Mouse (Mus musculus) spleen, embryonic (tissue): ENCODE data around the gene Cpa4.

ENCODE experiments used
- CTCF ChIA-PET: fragments of 350-600 bp; sonication (Branson Sonifier 250); formaldehyde crosslinking; loops from one replicate; lab custom pipeline; 2022; lab: Charles Lee

Cpa4 gene

DNA sequence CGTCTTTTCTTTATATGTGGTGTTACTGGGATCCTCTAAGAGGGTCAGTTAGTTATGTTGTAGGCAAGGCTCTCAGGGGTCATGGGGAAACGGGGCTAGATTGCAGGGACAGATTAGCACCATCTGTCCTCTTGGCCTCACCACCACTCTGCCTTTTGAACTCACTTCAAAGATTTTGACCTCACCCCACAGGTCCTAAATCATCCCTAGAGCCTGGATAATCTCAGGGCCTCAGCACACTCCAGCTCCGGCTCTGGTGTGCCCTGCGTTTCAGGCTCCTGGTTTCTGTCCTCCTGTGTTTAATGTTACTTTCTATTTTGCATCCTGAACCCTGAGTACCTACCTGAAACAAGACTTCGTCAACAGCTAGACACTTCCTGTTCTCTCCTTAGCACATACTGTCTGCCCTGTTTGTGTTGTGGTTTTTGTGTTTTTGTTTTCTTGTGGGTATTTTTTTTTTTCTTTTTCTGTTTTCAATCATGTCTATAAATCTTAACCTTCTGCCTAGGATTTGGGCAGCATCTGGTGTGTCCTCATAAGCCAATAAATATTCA is 23.8 kb downstream of the Cpa4 start:
- CTCF ChIA-PET, result no interaction called here

DNA sequence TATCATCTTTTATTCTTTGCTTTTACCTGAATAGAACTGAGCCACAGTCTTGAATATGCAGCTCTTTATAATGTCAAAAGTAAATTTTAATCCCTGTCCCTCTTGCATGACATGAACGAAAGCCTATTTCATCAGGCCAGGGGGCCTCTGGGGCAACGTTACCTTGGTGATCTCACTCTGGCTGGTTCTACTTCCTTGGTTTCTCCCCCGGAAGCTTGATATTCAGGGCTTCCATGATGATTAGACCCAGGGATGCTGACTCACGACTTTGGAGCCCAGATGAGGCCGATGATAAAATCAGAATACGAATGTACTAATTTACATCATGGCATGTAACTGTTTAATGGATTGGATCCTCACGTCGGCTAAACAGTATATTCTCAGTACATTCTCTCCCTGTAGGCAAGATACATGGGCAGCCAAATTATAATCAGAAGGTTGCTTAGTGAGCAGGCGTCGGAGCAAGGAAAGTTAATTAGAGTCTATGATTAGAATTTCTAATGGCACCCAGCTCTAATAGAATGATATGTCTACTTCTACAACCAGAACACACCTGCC is 24.3 kb downstream of the Cpa4 start:
- CTCF ChIA-PET, result no interaction called here

DNA sequence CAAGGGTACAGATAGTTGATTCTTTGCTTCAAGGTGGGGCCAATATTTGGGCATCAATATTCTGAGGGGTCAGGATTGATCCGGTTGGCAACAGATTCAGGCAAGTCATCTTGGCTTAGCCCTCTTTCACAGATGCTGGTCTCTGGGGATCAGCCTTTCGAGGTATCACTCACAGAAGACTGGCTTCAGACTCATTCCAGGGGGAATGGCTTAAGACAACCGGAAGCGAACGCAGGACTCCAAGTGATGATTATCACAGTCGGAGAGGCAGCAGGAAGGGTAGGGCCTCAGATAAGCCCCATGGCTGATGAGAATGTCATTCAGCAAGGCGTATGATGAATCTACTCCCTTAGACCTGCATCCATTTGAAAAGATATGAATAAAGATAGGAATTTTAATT is 26.2 kb downstream of the Cpa4 start:
- CTCF ChIA-PET, result no interaction called here

DNA sequence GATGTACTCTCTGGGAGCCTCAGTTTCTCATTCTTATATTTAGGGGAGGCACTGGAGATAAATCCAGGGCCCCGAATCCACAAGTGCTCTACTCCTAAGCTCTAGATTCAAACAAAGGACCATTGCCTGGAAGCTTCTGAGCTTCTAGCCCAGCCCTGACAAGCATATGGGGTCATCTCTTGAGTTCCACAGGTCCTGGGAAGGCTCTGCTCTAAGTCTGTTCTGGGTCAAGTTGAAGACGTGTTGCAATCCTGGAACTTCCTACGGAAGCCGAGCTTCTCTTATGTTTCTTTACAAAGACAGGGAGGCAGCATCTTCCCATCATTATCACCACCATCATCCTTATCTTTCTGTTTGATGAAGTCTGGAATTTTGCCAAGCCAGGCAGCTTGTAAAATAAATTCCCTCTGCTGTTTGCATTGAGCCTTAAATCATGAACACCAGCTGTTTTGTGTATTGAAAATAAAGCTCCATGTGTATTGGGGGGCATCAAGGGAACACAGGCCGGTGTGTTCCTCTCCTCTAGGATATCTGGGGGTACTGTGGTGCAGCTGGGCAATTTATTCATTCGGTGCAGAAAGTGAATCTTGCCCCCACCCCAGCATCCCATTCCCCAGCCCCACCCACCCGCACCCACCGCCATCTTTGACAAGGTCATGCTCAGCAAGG is 28.2 kb downstream of the Cpa4 start:
- CTCF ChIA-PET, result no interaction called here

DNA sequence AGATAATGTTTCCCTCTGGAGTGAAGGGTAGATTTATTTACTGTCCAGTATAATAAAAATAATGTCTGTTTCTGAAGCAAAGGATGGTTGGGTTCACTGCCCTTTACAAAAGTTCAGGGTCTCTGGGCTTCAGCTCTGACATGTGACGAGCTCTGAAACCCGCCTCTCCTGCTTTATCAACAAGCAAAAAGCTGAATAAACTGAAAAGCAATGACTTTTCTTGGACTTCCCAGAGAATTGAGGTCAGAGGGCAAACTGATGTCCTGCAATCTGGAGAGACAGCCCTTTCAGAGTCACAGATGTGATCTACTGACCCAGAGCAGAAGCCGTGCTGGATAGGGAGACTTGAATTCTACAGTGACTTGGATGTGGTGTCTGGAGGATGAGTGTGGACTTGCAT is 31.9 kb downstream of the Cpa4 start:
- CTCF ChIA-PET, result no interaction called here

DNA sequence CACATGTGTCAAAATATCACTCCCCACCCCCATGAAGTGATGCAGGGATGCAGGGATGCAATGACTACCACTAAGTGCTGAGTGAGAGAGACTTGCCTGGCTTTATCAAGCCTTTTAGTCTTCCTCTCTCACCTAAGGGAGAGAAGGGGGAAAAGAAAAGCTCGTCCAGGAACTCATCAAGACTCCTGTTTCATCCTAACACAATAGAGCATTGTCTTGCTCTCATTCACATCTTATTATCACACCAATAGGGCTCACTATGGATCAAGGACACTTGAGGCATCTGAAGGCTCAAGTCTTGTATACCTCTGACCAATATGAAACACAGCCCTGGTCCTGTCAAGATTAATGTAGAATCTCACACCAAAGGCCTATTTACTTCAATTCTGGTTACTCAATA is 32.8 kb downstream of the Cpa4 start:
- CTCF ChIA-PET, result no interaction called here

DNA sequence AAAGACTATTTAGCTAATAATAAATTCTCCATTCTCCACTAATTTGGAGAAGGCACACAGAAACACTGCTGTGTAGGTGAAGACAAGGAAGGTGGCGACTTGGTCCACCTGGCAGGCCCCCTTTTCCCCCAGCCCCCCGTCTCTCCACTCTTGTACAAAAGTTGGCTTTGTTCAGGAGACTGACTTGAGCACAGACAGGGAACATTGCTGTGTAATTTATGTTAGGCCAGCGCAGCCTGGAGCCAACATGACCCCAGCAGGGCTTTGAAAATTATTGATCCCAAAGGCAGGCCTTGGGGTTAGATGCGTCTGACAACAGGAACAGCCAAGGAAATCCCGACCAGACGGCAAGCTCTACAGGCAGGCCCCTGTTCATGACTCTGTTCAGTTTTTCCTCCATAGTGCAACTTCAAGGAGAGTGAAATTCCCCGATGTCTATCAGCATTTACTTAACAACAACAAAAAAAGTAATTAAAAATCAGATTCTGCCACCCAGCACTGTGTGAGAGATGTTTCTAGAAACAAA is 36.2 kb downstream of the Cpa4 start:
- CTCF ChIA-PET, result no interaction called here

DNA sequence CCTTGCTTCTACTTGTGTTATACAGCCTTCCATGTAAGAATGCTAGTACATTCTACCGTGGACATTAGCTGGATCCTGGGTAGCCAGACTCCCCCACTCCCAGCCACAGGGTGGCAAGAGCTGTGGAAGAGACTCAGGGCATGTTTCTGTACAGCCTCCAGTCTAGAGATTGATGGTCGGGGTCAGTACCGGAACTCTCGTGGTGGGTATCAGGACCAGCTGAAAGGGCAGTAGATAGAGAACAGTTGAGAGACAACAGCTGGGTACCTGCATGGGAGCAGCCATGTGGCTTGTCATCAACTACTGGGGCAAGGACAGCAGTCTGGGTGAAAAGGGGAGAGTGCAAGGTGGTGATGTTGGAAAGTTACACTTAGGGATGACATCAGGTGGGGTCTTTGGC is 36.9 kb downstream of the Cpa4 start:
- CTCF ChIA-PET, result no interaction called here

DNA sequence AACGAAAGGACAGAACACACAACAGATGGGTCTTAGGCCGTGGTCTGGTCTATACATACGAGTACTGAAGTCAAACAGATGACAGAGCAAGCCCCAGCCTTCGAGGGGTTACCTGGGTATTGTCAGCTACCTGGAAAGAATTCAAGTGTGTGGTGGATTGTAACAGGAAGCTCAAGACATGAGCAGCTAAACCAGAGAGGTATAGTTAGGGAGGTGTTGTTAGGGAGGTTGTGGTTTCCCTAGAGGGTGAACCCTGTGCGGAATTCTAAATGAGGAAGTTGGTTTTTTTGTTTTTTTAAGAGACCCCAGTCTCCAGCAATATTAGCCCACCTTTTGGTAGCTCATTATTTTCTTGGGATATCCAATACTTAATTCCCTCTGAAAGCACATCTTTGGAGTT is 37.5 kb downstream of the Cpa4 start:
- CTCF ChIA-PET, result no interaction called here

DNA sequence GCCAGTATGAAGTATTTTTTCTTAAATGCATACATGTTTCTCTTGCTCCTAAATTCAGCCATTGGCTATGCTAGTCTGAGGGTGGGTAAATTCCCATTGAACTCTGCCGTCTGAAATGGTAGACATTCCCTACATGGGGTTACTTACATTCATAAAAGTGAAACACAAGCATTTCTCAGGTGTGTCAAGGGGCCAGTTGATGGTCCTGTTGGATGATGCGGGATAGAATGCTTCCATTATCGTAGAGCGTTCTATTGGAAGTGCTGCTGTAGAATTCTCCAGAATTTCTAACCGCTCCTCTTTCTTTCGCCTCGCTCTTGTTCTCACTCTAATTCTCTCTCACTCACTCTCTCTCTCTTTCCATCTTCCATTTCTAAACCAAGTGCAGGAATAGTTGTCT is 42.5 kb downstream of the Cpa4 start, which contains the start of gene Cpa5:
TSS of gene Cpa5 (plus strand) at position 301 of the 400 bp plus-strand sequence.
- CTCF ChIA-PET, result interaction anchor here (0.6 kb wide), 1 partner anchor 944 kb away, joined by 4 read pairs; no protein-coding TSS in a partner anchor

DNA sequence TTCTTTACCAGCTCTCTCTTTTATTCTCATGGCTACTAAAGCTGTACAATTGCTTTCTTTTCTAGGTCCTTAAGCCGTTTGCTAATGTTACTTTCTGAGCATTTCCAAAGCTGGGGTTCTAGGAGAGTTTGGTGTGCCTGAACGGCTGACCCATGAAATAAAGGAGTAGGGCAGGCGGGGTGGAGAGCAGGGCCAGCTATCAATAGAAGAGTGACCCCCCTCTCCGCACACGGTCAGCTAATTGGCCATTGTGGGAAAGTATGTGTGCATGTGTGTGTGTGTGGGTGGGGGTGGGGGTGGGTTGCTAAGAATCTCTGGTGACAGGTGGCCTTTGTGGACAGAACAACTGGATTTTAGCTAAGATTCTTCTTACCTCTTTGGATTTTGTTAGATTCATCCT is 43.0 kb downstream of the Cpa4 start:
- CTCF ChIA-PET, result interaction anchor here (0.6 kb wide), 1 partner anchor 944 kb away, joined by 4 read pairs; no protein-coding TSS in a partner anchor

DNA sequence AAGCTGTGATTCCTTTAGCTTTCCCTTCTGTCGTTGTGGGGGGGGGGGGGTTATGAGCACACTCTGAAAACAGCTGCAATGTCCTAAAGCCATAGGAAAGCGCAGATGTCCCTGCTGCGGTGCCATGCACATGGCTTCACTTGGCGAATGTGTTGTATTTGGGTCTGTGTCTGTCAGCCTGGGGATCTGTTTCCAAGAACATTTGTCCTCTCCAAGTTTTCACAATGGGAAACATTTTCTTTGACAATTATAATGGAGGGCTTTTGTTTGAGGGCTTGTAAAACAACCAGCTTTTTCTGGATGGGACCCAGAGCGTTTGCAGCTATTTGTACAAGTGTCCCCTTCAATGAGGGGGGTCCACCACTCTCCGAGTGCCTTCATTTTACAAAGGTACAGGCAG is 46.1 kb downstream of the Cpa4 start:
- CTCF ChIA-PET, result no interaction called here

DNA sequence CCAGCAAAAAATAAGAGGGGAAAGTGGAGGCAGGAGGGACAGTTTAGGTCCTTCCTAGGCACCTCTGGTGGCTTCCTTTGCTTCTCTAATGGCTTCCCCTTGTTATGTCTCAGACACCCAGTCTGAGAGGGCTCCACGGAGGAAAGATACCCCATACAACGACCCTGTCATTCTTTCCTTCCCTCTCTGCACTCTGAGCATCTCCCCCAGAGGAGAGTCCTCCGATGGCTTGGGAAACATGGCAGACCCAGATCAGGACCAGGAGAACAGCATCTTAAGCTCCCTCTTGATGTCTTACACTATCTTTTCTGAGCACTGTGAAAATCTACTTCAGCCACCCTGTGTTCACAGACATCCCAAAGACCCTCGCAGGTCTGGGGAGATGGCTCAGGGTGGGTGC is 47.6 kb downstream of the Cpa4 start:
- CTCF ChIA-PET, result no interaction called here

DNA sequence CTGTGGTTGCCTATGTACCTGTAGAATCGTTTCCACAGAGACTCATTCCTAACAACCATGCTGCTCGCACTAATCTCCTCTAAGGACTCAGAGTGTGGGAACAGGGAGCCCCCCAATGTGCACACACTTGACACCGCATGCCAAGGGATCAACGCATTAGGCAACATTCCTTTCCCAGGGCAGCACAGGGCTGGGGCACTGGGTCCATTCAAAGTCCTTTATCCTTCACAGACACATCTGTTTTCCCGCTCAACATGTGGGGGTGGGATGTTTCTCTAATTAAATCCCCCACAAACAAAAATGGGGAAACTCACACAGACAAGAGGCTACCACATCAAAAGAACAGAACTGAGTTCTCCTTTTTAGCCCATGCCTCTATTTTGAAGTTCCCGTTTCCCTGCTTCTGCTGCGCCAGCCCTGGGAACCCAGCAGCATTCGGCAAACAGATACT is 48.3 kb downstream of the Cpa4 start:
- CTCF ChIA-PET, result interaction anchor here (1.0 kb wide), 1 partner anchor 11 kb away, joined by 5 read pairs; no protein-coding TSS in a partner anchor

DNA sequence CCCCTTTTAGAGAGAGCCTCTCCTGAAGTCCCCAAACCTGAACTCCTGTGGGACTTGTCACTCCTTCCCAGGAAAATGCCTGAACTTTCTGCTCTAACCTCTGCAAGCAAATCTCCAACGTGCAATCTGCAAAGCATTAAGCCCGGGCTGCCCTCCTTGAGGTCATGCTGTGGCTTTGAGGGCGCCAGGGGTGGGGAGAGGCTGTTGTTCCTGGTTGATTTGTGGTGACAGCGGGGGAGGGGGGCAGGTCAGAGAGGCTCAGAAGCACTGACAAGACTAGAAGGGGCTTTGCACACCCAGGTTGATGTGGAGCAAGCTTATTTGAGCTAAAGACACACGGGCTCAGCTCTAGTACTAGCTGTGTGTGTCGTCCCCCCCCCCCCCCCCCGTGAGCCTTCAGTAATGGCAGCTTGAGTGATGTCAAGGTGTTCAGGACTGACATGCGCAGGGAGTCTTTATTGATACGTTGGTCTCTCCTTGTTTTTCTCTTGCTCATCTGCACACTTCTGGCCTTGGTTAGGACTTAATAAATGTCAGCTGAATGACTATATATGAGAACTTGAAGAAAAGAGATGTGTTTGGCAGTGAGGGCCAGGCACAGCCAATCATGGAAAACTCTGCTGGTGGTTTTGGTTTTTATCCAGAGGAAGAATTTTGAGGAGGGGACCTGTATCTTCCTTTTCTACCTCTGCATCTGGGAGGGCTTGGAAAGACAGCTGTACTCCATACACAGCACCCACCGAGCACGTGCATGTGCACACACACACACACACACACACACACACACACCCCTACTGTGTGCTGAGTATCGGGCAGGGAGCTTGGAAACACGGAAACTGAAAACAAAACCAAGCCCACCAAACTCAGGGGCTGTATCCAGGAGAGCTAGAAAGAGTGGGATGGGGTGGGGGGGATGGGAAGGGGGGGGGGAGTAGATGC is 49.1 kb downstream of the Cpa4 start:
- CTCF ChIA-PET, result interaction anchor here (0.6 to 1.0 kb wide), 3 partner anchors 11 to 46 kb away, joined by 3 to 5 read pairs (median 5); no protein-coding TSS in a partner anchor

DNA sequence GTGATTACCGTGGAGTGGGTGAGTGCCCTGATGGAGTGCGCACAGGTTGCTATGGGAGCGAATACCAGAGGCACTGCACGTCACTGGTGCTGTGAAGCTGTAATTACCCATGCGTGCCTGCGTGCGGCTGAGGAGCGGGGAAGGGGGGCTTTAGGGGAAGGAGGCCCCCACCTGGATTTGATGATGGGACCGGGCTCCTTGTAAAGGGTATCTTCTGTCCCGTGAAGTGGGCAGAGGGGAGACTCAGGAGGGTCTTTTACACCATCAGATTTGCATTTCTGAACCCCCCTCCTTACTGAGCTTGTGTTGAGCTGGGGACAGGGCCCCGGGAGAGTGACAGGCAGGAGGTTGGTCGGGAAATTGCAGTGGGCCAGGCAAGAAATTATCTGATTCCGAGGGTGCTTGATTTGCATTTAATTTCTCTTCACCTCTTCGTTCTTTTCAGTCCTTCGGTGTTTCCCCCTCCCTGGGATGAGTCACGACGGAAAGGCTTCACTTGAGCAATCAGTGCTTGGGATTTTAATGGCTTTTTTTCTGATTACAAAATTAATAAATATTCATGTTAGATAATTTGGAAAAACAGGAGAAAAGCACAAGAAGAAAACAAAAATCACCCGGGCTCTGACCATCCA is 49.9 kb downstream of the Cpa4 start:
- CTCF ChIA-PET, result interaction anchor here (0.6 to 0.9 kb wide), 2 partner anchors 20 to 45 kb away, joined by 3 to 5 read pairs; no protein-coding TSS in a partner anchor

DNA sequence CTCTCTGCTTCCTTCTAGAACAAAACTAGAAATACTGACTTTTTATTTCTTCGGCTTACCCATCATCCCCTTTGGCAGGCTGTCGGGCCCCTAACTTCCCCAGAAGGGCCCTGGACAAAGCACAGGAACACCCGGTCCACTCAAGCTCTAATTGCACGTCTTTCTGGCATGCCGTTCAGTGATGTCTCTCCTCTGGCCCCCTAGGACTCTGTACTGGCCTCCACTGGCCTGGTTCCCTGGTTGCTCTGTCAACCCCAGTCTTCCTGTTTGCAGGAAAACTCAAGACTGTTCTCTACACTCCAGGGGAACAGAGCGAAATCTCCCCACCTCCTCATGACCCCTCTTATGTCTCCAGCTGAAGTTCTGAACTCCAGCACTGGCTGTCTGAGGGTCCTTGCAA is 50.6 kb downstream of the Cpa4 start:
- CTCF ChIA-PET, result no interaction called here

DNA sequence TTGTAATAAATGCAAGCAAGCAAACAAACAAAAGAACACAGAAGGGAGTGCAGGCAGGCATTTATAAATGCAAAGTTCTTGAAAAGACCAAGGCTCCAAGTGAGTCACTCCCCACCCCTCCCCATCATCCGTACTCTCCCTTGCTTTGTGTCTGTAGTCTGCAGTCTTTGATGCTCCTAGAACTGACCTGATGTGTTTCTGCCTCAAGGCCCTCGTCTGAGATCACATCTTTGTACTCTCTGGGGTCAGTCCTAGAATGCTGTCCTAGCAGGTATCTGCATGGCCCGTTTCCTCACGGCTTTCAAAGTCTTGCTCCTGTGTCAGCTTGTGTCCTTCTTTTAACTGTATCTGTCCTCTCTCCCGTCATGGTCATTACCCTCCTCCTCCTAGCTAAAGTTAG is 51.4 kb downstream of the Cpa4 start:
- CTCF ChIA-PET, result no interaction called here

DNA sequence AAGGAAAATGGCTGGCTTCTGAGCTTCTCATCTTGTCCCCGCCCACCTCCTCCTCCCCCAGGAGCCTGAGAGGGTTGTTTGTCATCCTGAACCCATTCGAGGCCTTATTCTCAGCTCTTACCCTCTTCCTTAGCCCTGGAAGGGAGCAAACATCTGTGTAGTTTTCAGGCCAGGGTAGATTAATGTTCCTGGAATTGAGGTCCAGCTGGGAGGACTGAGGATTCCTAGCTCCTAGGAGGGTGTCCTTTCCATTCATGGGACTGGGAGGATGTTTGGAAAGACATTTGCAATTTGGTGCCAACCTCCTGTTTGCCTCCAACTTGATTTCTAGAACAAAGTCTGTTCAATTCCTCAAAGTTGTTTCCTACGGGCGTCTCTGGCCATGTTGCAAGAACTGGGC is 52.4 kb downstream of the Cpa4 start:
- CTCF ChIA-PET, result no interaction called here

DNA sequence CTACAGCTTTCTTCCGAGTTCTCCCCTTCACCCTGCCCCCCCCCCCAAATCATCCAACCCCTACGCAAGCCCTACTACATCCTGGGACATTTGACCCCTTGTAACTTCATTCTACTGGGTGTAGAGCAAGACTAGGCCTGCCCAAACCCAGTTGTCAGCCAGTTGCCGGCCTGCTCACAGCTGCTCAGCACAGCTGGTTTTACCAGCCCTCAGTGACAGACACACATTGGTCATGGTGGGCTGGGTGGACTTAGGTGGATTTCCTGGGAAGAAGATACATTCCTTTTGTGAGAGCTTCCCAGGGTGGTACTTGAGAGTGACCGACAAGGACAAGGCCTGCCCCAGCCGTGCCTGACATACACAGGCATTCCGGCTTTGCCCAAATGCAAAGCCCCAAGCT is 52.8 kb downstream of the Cpa4 start:
- CTCF ChIA-PET, result no interaction called here

DNA sequence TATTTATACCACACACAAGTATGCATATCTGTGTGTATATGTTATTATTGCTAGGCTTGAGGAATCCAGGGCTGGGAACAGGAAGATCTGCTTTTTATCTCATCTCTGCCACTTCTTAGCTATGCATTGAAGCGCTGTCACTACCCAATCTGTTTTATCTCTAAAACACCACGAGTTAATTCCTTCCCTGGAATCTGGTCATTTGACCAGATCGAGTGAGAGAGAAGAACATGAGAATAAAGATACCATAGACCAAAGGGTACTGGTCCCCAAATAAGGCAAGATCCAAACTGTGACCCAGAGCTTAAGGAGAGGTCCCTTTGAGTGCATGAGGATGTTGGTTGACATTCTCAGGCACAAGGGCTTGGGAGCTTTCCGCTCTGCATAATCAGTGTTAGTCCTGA is 53.8 kb downstream of the Cpa4 start:
- CTCF ChIA-PET, result no interaction called here
